Mouse (Mus musculus): ENCODE measurements at regions not wholly inside any gene's neighbourhood (a gene's known extent, or its start where the extent isn't known, plus 50 kb on each side); places are given as distances from the start of the nearest gene placed in this dataset.
A peak's percentile ranks its signal among the peaks of the same experiment; 100 is the strongest.

DNA sequence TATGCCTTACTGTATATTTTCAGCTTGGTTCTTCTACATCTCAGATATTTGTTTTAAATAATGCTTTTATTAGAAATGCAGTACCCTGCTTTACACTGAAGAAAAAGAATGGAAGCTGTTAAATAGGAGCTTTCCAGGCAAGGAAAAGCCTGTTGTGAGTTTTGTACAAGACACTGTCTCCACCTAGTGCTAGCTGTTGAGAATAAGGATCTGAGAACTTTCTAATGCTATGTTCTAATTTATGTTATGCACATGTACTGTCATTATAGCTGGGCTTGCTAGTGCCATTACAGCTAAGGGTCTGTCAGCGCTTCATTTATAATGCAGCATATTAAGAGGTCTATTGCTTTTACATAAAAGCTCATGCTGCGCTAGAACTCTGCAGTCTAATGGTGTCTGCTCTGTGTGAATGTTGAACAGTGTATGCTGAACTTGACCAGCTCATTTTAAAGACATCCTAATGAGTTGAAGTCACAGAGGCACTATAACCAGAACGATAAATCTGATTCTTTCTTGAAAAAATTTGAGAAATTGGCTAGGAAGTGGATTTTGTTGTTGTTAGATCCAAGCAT lies 315.4 kb upstream of the Dnajc24 start:
- Histone ChIP-seq H3K4me2 (ENCODE audit: low read depth, low read length) (no peak overlapping the region), H3K36me3 (replicated peaks; ENCODE audit: control insufficient read depth, insufficient read depth, low read length) (no peaks in the 10 kb centered on the region), H3K9me3 (replicated peaks; ENCODE audit: control insufficient read depth, low read length) (no peaks in the 10 kb centered on the region), H3K27ac (ENCODE audit: low read depth) (no peak overlapping the region), H3K9ac (replicated peaks; ENCODE audit: low read depth, low read length) (no peak overlapping the region), H3K4me1 (ENCODE audit: control insufficient read depth, insufficient read depth) (no peaks in the 10 kb centered on the region), H3K4me3 (ENCODE audit: low read depth, low read length) (no peak overlapping the region), H3K27me3 (ENCODE audit: control insufficient read depth, insufficient read depth, low read length) (no peaks in the 10 kb centered on the region)
- TF ChIP-seq CTCF (IDR thresholded peaks at IDR 0.05; ENCODE audit: low read depth) (no peak), EP300 (IDR thresholded peaks at IDR 0.05; ENCODE audit: low read depth) (no peak)
- WGBS: 73% methylated on average over 3 of the region's 3 CpGs
- DNase-seq (ENCODE audit: low spot score) (no peak), ATAC-seq (ENCODE audit: insufficient read depth, low read depth) (no peak)

DNA sequence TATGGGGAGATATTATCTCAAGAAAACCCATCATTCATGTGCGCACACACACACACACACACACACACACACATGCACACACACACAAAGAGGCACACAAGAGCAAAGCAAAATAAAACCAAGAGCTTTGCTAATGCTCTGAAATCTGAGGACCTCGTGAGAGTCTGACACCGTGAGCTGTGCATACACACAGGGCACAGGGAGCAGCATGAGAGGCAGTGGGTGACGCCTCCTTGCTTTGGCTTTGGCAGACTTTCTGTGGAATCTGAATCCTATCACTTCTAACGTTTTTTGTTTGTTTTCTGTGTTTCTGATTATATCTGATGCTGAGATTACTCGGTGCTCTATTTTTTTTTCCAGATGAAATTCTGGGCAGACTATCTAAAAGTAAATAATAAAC lies 343.4 kb upstream of the Dnajc24 start:
- Histone ChIP-seq H3K4me3 (ENCODE audit: low read depth, low read length) (no peak overlapping the region), H3K4me2 (ENCODE audit: low read depth, low read length) (no peak overlapping the region), H3K36me3 (replicated peaks; ENCODE audit: control insufficient read depth, insufficient read depth, low read length) (no peaks in the 10 kb centered on the region), H3K27ac (ENCODE audit: low read depth) (no peak overlapping the region), H3K4me1 (ENCODE audit: control insufficient read depth, insufficient read depth) (no peaks in the 10 kb centered on the region), H3K9ac (replicated peaks; ENCODE audit: low read depth, low read length) (no peak overlapping the region), H3K9me3 (replicated peaks; ENCODE audit: control insufficient read depth, low read length) (no peaks in the 10 kb centered on the region), H3K27me3 (ENCODE audit: control insufficient read depth, insufficient read depth, low read length) (no peaks in the 10 kb centered on the region)
- ATAC-seq (ENCODE audit: insufficient read depth, low read depth): no peak
- WGBS: 65% methylated on average over 6 of the region's 6 CpGs
- DNase-seq (ENCODE audit: low spot score): no peak
- TF ChIP-seq EP300 (IDR thresholded peaks at IDR 0.05; ENCODE audit: low read depth) (no peak), CTCF (IDR thresholded peaks at IDR 0.05; ENCODE audit: low read depth) (no peak)

DNA sequence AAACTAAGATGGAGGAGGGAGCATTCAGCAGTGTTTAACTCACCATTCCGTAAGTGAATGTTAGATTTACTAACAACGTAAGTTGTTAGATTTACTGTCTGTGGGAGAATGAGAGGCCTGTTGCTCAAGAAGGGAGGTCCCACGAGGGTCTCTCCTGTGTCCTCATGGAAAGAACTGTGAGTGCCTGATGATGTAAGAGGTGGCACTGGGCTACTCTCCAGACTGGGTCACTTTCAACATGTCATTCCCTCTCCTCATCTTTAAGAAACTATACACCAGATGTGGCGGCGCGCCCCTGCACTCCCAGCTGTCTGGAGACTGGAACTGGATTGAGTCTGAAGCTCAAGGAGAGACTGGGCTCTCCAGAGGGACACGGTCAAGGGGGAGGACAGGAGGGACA lies 343.9 kb upstream of the Dnajc24 start:
- no peak for ATAC-seq (ENCODE audit: insufficient read depth, low read depth)
- H3K9me3 ChIP-seq (replicated peaks; ENCODE audit: control insufficient read depth, low read length): no peaks in the 10 kb centered on the region
- H3K36me3 ChIP-seq (replicated peaks; ENCODE audit: control insufficient read depth, insufficient read depth, low read length): no peaks in the 10 kb centered on the region
- TF ChIP-seq EP300 (IDR thresholded peaks at IDR 0.05; ENCODE audit: low read depth) (no peak), CTCF (IDR thresholded peaks at IDR 0.05; ENCODE audit: low read depth) (no peak)
- no peak overlapping the region for H3K27ac ChIP-seq (ENCODE audit: low read depth)
- H3K4me1 ChIP-seq (ENCODE audit: control insufficient read depth, insufficient read depth): no peaks in the 10 kb centered on the region
- DNase-seq (ENCODE audit: low spot score): no peak
- 75% methylated on average over 7 of the region's 7 CpGs for WGBS
- no peak overlapping the region for H3K9ac ChIP-seq (replicated peaks; ENCODE audit: low read depth, low read length)
- H3K27me3 ChIP-seq (ENCODE audit: control insufficient read depth, insufficient read depth, low read length): no peaks in the 10 kb centered on the region
- no peak overlapping the region for H3K4me3 ChIP-seq (ENCODE audit: low read depth, low read length)
- H3K4me2 ChIP-seq (ENCODE audit: low read depth, low read length): no peak overlapping the region

DNA sequence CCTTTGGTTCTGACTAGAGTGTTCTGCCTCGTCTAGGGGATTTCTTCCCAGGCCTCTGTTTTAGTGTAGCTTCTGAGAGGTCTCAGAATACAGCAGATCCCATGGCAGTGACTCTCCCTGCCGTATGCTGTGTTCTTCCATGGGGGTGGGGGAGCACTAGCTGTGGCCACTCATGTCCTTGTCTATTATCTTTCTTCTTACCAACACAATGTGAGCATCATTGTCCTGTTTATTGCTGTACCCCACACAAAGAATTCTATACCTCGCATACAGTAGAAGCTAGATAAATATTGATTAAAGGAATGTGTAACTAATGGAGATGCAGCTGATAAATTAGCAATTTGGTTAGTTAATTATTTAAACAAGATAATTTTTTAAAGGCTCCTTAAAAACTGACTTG lies 337.5 kb upstream of the Mpped2 start:
- no peaks in the 10 kb centered on the region for H3K9me3 ChIP-seq (replicated peaks; ENCODE audit: control insufficient read depth, low read length)
- TF ChIP-seq CTCF (IDR thresholded peaks at IDR 0.05; ENCODE audit: low read depth): no peak
- no peak for TF ChIP-seq EP300 (IDR thresholded peaks at IDR 0.05; ENCODE audit: low read depth)
- H3K9ac ChIP-seq (replicated peaks; ENCODE audit: low read depth, low read length): no peak overlapping the region
- DNase-seq (ENCODE audit: low spot score) (no peak), ATAC-seq (ENCODE audit: insufficient read depth, low read depth) (no peak)
- H3K4me1 ChIP-seq (ENCODE audit: control insufficient read depth, insufficient read depth): no peaks in the 10 kb centered on the region
- H3K36me3 ChIP-seq (replicated peaks; ENCODE audit: control insufficient read depth, insufficient read depth, low read length): no peaks in the 10 kb centered on the region
- H3K27ac ChIP-seq (ENCODE audit: low read depth): no peak overlapping the region
- no peak overlapping the region for H3K4me3 ChIP-seq (ENCODE audit: low read depth, low read length)
- 63% methylated on average over 3 of the region's 3 CpGs for WGBS
- H3K27me3 ChIP-seq (ENCODE audit: control insufficient read depth, insufficient read depth, low read length): no peaks in the 10 kb centered on the region
- no peak overlapping the region for H3K4me2 ChIP-seq (ENCODE audit: low read depth, low read length)

DNA sequence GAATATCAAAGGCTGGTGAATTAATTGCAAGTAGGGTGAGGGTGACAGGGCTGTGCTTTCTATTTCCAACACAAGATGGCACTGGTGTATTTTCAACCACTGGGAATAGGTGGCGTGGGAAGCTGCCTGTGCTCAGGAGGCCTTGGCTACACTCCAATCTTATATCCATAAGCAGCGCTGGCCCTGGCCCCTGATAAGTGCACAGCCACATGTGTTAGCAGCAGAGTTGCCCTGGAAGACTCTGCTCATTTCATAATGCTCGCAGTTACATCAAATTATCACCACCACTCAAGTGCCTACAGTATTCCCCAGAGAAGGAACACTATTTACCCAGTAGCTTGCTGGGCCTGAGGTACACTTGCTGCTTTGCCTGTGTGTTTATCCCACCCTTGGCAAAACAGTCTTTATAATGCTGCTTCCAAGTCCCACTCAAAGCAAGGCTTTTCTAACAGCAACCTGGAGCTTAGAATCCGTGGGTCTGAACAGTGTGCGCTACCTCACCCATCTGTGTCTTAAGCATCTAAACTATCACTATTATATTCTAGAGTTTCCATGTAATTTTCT lies 337.0 kb upstream of the Mpped2 start:
- H3K4me1 ChIP-seq (ENCODE audit: control insufficient read depth, insufficient read depth): no peaks in the 10 kb centered on the region
- no peak overlapping the region for H3K4me2 ChIP-seq (ENCODE audit: low read depth, low read length)
- H3K27ac ChIP-seq (ENCODE audit: low read depth): no peak overlapping the region
- no peaks in the 10 kb centered on the region for H3K27me3 ChIP-seq (ENCODE audit: control insufficient read depth, insufficient read depth, low read length)
- H3K4me3 ChIP-seq (ENCODE audit: low read depth, low read length): no peak overlapping the region
- no peaks in the 10 kb centered on the region for H3K9me3 ChIP-seq (replicated peaks; ENCODE audit: control insufficient read depth, low read length)
- H3K36me3 ChIP-seq (replicated peaks; ENCODE audit: control insufficient read depth, insufficient read depth, low read length): no peaks in the 10 kb centered on the region
- peak; percentile 85 for ATAC-seq (ENCODE audit: insufficient read depth, low read depth)
- TF ChIP-seq EP300 (IDR thresholded peaks at IDR 0.05; ENCODE audit: low read depth) (no peak), CTCF (IDR thresholded peaks at IDR 0.05; ENCODE audit: low read depth) (peak; percentile 84)
- WGBS: 31% methylated on average over 5 of the region's 5 CpGs
- DNase-seq (ENCODE audit: low spot score): peak; percentile 91
- H3K9ac ChIP-seq (replicated peaks; ENCODE audit: low read depth, low read length): no peak overlapping the region

DNA sequence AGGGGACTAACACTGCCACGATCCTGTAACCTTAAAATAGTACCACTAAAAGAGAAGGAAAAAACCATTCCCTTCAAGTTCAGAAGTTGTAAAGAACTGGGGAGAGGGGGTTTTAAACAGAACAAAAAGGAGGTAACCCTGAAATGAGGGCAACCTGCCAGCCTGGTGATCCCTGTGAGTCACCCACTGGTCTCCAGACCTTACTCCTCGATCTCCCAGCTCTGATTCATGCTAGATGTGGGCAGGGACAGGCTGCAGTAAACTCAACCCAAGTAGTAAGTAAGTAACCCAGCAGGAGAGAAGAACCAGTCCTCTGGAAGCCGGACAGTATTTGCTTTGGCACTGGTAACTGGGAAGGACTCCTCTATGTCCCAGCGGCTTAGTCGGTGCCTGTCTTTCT lies 324.4 kb upstream of the Mpped2 start:
- no peak for DNase-seq (ENCODE audit: low spot score)
- WGBS: 73% methylated on average over 5 of the region's 5 CpGs
- H3K36me3 ChIP-seq (replicated peaks; ENCODE audit: control insufficient read depth, insufficient read depth, low read length): no peaks in the 10 kb centered on the region

More for the DNA sequence above, 324.4 kb upstream of the Mpped2 start:
- H3K4me3 ChIP-seq (ENCODE audit: low read depth, low read length): no peak overlapping the region
- no peaks in the 10 kb centered on the region for H3K27me3 ChIP-seq (ENCODE audit: control insufficient read depth, insufficient read depth, low read length)
- TF ChIP-seq CTCF (IDR thresholded peaks at IDR 0.05; ENCODE audit: low read depth): no peak
- TF ChIP-seq EP300 (IDR thresholded peaks at IDR 0.05; ENCODE audit: low read depth): no peak
- no peaks in the 10 kb centered on the region for H3K4me1 ChIP-seq (ENCODE audit: control insufficient read depth, insufficient read depth)
- no peak for ATAC-seq (ENCODE audit: insufficient read depth, low read depth)
- H3K4me2 ChIP-seq (ENCODE audit: low read depth, low read length): no peak overlapping the region
- H3K9ac ChIP-seq (replicated peaks; ENCODE audit: low read depth, low read length): no peak overlapping the region
- no peak overlapping the region for H3K27ac ChIP-seq (ENCODE audit: low read depth)
- H3K9me3 ChIP-seq (replicated peaks; ENCODE audit: control insufficient read depth, low read length): no peaks in the 10 kb centered on the region
